Mouse (Mus musculus) kidney, postnatal 14 days (tissue): ENCODE results near the gene Ksr2.
"Not testable (repeated sequence)": the region's sequence is repeated elsewhere in the genome, so short reads cannot be mapped to it uniquely, and the experiment has no call there.

ENCODE experiments used
- DNase-seq: peaks from one replicate; pipeline ENCODE4 v3.0.0; 2022; ENCODE audit warnings: mixed read lengths

Ksr2 gene

DNA sequence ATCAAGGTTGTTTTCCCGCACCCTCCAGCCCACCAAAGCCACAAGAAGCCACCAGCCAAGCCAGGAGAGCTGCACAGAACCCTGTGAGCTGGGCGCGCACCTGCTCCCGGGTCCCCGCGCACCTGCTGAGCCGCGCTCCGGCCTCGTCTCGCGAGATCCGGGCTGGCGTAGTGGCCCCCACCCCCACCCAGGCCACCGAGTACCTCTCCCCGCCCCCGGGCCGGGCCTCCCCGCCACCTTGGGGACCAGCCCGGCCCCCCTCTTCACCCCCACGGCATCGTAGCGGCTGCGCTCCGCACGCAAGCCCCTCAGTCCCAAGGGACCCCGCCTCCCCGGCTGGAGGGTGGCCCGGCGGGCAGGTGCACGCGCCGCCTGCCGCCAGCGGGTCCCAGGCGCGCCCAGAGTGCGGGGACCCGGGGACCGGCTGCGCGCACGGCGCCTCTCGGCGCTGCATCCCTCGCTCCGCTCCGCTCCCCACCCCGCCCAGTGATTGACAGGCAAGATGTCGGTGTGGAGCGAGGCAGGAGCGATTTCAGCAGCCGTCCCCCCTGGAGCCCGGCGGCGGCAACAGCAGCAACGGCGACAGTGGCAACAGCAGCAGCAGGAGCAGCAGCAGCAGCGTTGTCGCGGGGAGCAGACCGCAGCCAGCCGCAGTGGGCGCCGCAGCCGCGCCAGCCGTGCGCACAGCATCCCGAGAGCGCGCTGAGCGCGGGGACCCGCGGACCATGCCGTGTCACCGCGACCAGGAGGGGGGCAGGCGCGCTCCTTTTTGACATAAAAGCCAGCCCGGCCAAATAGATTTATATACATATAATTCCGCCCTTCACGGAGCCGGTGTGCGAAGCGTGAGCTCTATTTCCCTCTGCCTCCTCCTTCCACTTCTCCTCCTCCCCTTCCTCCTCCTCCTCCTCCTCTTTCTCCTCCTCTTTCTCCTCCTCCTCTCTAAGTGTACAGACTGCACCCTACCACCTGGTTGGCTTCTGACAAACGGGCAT is at the start of gene Ksr2:
Gene Ksr2, plus strand, starts transcription at position 494 of the 995 bp plus-strand sequence.
- DNase-seq, result peak; percentile 76

DNA sequence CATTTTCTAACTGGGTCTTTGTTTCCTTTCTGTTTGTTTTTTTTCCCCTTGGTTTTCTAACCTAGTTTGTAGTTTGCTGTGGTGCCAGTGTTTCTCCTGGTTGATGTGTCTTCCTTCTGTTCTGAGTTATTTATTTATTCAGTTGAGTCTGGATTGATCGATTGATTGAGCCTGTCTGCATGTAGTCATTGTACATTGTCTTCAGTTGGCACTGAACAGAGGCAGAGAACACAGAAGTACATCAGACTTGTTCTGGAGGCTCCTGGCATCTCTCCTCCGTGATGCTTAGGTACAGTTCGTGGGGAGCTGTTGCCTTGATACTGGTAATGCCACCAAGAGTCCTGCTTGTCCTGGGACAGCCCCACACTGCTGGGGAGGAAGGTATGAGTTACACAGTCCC is 49.0 kb upstream of the Ksr2 start:
- DNase-seq, result no peak

DNA sequence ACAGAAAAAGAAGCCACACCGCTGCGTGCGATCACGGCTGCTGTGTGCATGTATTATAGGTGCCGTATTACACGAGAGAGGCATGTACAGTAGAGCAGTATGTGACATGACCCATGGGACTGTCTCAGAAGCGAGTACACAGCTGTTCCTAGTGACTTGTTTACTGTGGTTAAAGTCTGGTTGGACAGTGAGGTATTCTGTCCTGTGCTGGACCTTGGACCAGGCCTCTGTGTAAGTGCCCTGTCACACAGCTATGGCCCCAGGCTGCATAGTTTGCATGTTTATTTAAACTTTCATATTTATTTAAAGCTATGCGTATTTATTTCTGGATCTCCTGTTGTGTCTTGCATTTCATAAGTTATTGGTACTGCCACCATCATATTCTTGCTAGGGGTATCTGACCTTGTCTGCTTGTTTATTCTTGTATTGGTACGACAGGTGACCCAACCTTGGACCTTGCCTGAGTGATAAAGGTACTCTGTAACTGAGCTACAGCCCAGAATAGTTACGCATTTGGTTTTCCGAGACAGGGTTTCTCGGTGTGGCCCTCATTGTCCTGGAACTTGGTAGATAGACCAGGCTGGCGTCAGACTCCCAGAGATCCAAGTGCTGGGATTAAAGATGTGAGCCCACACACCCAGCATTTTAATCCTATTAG is 47.8 kb upstream of the Ksr2 start:
- DNase-seq, result peak; percentile 45

DNA sequence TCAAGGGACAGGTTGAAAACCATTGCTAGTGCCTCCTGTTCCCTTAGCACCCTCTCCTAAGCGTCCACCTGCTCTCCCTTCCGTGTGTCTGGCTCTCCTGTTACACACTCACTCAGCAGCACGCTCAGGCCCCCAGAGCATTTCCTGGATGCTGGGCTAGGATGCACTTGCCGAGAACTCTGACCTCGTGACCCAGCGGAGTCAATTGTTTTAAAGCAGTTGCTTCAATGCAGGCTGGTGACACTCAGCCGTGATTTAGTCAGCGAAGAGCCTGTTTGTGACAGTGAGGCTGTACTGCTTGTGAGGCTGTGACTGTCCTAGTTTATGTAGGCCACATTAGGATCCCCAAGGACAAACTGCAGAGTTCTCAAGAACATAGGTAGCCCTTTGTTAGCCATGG is 46.6 kb upstream of the Ksr2 start:
- no peak for DNase-seq

DNA sequence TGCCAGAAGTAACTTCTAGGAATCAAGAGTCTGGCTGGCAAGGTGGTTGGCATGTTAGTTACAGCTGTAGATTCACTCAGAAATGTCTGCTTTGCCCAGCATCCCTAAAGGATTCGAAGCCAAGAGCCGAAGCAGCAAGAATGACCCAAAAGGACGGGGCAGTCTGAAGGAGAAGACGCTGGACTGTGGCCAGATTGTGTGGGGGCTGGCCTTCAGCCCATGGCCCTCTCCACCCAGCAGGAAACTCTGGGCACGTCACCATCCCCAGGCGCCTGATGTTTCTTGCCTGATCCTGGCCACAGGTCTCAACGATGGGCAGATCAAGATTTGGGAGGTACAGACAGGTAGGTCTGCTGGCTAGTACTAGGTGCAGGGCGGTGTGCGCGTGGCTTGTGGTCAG is 43.2 kb upstream of the Ksr2 start:
- DNase-seq, result peak; percentile 66

DNA sequence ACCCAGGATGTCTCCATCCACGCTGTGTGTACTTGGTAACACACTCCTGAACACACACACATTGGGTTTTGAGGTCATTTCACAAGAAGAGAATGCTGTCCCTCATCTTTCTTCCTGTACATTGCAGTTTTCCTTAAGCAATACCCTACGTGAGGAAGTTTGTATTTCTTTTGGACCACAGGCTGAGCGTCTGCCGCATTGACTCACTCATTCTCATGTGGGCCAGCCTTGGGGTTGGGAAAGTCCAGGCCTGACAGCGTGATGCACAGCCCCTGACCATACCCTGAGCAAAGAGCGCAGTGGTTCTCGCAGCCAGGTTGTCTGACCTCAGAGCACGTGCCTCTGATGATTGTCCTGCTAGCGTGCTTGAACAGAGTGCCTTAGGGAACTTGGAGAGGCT is 40.4 kb upstream of the Ksr2 start:
- DNase-seq, result no peak

DNA sequence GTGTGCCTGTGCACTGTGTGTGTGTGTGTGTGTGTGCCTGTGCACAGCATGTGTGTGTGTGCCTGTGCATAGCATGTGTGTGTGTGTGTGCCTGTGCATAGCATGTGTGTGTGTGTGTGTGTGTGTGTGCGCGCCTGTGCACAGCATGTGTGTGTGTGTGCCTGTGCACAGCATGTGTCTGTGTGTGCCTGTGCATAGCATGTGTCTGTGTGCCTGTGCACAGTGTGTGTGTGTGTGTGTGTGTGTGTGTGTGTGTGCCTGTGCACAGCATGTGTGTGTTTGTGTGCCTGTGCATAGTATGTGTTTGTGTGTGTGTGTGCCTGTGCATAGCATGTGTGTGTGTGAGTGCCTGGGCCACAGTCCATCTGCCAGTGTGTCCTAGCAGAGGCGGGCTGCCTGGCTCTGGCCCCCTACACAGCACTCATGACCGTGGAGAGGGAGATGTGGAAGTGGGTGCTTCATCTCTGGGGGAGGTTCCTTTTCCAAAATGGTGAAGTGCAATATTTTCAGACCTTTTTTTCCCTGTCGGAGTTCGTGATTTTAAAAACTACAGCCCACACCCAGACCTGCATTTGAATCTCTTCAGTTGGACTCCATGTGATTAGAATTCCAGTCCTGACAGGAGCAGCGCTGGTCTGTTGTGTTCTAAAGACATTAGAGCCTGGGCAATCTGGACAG is 39.3 kb upstream of the Ksr2 start:
- no peak for DNase-seq

DNA sequence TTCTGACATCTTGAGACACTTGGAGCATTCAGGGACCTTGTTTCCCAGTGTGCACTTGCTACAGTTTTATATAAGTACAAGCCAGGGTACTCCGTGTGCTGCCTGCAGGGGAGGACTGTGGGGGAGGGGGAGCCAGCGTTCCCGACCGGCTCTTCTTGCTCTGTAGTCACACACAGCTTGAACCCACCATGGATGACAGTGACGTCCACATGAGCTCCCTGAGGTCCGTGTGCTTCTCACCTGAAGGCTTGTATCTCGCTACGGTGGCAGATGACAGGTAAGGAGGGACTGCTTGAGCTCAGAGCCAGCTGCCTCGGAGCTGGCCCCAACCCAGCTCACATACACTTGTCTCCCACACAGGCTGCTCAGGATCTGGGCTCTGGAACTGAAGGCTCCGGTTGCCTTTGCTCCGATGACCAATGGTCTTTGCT is 37.5 kb upstream of the Ksr2 start:
- no peak for DNase-seq

DNA sequence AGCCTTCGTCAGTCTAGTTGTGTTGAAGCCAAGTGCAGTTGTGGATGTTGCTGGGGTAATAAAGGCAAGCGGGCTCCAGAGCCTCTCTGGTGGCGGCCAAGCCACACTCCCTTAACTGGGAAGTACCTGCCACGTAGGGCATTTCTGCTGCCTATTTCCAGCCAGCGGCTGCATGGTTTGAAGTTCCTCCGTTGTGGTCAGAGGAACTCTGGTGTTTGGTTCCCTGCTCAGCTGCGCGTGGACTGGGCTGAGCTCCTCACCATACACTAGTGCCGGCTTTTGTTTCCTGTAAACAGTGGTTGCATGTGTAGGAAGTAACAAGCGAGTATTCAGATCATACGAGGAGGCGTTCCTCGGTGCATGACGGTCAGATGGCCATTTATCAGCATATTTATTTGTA is 36.1 kb upstream of the Ksr2 start:
- not testable (repeated sequence) for DNase-seq

DNA sequence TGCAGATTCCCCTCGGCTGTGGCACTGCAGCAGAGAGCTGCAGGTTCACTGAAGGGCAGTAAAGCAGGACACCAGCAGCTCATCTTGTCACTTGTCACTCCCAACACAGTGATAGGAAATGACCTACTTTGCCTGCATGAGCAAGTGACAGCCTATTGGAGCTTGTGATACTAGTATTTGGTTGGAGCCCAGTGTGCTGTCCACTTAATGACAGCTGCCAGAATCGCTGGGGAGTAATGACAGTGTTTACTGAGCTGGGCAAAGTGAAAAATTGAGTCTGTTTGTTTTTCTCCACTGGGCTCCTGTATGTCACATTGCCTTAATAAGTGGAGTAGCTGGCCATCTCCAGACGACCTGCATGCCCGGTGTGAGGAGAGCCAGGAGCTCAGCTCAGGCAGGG is 33.6 kb upstream of the Ksr2 start:
- no peak for DNase-seq

DNA sequence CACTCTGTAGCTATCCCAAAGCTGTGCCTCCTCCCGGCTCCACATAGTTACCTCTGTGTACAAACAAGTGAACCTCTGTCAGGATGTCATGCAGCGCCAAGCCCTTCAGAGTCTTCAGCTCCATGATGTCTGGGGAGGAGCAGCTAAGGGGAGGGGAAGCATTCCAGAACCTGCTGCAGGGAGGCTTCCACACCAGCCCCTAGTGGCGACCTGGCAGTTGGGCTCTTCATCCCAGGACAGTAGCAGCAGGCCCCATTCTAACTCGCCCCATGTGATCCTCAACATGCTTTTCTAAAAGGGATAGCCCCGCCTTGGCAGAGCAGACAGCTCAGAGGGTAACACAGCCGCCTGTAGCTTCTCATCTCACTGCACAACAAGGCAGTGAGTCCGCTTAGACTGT is 32.0 kb upstream of the Ksr2 start:
- DNase-seq, result no peak

DNA sequence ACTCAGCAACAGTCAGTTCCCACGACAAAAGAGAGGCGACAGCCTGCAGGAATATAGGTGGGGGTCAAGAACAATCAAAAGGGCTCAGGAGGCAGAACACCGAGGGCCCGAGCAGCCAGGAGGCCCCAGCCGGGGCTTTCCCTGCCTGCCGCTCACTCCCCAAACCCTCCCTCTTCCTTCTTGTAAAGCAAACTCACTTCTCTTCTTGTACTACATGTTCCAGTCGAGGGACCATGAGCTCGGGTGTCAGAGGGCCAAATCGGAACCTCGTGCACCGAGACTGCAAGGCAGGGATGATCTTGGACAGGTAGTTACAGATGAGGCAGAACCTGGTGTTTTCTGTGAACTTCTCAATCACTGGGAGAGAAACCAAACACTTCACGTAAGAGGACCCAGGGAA is 30.6 kb upstream of the Ksr2 start:
- no peak for DNase-seq

DNA sequence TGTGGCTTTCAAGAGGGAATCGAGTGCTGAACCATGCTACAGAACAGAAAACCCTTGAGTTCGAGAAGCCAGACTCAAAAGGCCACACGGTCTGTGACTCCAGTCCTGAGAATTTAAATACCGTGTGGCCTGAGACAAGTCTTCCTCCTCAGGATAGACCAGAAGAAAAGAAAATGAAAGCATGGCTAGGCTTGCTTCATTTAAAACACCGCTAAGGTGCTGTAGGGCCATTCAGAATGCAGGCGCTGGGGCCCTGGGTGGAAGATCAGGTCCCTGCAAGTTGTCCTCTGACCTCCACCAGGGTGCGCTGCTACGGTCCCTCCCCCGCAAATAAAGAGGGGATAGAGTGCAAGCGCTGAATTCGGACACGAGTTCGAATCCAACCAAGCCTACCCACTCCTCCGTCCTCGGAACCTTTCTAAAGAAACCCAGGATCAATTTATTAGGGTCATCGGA is 25.5 kb upstream of the Ksr2 start:
- DNase-seq, result peak; percentile 56

DNA sequence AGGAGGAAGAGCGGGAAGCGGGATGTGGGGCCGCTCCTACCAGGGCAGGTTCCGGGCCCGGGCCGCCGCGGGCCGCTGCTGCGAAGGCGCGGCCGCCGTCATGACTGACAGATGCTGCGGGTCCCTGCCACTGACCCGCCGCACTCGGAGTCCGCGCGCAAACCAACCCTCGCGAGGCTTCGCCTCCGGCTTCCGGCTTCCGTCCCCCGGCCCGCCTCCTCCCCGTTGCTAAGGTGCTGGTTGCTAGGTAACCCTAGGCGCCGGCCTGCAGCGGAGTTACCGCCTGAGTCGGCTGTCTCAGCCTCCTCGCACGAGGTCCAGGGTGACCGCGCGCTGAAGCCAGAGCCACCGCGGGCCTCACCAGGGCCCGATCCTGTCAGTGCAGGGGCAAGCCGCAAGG is 24.9 kb upstream of the Ksr2 start, which contains the start of gene Rfc5:
Gene Rfc5, minus strand, starts transcription at position 171 of the 400 bp plus-strand sequence.
- peak; percentile 98 for DNase-seq

DNA sequence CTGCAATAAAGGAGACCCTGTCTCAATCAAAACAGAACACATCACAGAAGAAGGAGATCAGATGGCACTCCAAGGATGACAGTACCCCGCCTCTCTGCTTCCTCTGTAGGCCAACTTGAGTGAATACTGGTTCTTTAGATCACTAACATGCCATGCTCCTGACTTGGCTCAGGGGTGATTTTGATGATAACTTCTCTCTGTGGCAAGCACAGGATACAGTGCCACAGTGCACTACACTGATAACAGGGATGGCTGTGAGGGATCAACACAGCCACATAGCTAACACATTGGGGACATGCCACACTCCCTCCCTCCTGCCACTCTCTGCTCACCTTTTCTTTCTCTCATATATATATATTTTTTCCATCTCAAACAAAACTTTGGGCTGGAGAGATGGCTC is 22.9 kb upstream of the Ksr2 start:
- DNase-seq, result no peak

DNA sequence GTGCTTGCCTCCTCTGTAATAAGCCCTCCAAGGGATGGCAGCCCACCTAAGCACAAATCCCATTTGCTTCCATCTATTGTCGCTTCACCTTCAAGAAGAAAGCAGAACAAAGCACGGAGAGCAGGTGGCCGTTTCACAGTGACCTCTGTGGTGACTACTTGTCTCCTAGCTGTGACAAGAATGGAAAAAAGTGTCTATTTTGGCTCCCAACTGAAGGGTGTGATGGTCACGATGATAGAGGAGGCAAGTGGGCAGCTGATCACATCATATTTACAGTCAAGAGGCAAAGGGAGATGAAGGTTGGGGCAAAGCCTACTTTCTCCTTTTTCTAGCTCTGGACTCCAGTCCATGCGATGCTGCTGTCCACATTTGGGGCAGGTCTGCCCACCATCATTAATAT is 18.0 kb upstream of the Ksr2 start:
- no peak for DNase-seq

DNA sequence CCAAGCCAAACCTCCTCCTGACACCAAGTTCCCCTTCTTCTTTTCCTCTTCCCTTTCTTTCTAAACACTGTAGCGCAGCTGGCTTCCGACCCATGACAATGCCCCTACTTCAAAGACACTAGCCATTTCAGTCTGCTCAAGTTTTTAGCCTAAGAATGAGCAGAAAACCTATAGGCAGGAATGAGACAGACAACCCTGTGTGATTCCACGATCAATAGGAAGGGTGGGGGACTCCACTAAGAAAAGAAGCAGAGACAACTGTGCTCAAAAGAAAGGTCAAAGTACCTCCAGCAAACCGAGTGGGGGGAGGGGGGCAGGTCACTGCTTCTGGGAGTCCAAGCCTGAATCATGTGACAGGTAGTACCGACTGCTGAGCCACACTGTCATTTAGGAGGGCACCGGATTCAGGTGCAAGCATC is 17.2 kb upstream of the Ksr2 start:
- no peak for DNase-seq

DNA sequence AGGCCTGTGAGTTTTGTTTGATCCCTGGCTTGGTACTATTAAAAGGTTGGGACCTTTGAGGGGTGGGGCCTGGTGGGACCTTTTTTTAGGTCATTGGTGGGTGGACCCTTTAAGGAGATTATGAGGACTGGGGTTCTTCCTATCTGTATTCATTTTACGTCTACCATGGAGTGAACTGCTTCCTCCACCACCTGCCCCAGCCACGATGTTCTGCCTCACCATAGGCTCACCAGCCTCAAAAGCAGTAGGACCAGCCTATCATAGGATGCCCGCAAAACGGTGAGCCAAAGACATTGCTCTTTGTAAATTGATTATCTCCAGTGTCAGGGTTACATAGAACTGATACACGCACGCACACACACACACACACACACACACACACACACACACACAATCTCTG is 16.4 kb upstream of the Ksr2 start:
- no peak for DNase-seq

DNA sequence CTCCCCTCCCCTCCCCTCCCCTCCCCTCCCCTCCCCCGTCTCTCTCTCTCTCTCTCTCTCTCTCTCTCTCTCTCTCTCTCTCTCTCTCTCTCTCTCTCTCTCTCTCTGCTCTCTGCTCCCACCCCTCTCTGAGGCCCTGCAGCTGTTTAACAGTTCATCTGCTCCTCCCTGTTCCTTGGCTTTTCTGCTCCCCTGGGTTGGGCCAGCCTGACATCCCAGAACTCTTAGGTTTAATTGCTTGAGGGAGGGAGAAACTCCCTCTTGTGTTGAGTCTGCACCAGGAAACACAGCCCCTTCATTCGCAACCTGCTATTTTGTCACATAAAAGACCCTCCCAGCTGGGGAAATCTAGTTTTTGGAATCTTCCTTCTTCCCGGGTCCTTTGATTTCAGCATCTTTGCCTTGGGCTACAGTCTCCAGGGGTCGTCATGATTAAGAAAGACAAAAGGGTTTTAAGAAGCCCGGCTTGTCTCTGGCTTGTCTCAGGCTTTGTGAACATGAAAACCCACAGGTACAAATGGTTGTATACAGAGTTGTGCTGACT is 15.7 kb upstream of the Ksr2 start:
- no peak for DNase-seq

DNA sequence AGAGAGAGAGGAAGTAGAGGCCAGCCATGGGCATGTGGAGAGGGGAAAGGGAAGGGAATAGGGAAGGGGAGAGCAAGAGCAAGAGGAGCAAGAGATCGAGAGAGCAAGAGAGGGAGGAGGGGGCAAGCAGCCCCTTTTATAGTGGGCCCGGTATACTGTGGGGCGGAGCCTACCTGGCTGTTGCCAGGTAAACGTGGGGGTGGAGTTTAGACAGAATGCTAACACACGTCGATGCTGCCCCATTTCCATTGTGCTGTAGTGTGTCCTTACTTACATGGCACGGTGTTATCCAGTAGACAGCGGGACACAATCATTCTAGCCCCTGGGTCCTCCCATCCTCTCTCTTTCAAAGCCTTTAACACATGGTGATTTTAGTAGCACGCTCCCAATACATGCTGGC is 14.5 kb upstream of the Ksr2 start:
- DNase-seq, result no peak

DNA sequence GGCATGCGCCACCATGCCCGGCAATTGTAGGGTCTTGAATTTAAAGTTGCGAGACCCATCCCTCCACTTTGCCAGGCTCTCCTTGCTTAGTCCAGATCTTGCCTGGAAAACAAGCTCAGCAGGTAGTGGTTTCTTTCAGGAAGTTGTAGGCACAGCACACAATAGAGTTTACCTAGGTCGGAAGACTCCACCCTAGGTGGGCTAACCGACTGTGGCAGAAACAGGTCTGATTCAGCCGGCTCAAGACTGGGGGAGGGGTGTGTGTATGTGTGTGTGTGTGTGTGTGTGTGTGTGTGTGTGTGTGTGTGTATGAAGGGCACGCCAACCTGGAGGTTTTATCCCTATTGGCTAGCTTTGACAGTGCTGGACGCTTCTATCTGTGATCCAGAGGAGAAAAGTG is 10.2 kb upstream of the Ksr2 start:
- DNase-seq, result no peak

DNA sequence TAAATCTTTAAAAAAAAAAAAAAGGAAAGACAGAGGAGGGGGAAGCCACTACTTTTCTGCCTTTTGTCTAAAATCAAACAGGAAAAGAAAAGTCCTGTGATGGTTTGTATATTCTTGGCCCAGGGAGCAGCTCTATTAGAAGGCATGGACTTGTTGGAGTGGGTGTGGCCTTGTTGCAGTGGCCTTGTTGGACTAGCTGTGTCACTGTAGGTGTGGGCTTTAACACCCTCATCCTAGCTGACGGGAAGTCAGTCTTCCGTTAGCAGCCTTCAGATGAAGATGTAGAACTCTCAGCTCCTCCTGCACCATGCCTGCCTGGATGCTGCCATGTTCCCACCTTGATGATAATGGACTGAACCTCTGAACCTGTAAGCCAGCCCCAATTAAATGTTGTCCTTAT is 9.1 kb upstream of the Ksr2 start:
- DNase-seq, result not testable (repeated sequence)

DNA sequence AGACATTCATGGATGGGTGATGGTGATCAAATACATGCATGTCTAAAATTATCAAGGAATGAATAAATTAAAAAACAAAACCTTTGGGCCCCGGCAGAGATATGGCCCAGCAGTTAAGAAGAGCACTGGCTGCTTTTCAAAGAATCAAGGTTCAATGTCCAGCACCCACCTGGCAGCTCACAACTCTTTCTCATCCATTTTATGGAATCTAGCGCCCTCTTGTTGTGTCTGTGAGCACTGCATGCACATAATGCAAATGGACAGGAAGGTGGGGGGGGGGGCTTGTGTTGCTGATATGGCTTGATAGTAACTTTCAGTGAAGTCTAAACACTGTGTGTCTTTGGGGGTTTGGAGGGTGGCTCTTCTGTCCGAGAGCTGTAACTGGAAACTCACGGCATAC is 5.6 kb upstream of the Ksr2 start:
- DNase-seq, result peak; percentile 53
